24 mouse cellular contexts compared by ENCODE assay signal in the genomic region with DNA sequence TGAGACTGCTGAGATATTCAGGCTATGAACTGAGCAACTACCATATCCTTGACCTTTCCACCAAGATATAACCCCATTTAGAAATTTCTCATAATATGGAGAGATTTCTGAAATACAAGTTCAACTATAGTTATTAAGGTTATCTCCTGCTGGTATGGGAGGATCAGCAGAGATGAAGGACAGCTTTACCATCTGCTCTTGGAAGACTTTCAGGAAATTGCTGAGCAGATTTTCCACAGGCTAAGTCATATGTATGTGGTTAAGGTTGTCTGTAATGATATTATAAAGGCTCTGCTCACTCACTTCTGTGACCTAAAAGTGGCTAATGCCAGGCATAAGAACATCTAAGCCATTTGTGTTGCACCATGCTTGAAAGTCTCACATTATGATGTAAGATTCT.
"Had no signal": no experiment of that assay in that cellular context is flagged by ENCODE, and none has a peak within 500 bp of the region (broad histone marks: within the 10 kb centered on the region; RNA-seq: fewer than 3 reads in every experiment).

No protein-coding gene starts in this region.

- H3K36me3 ChIP-seq: heart, embryonic 10.5 days; heart, embryonic 12.5 days; hindbrain, embryonic 13.5 days; hindbrain, embryonic 15.5 days; kidney, embryonic 15.5 days; limb, embryonic 13.5 days; limb, embryonic 15.5 days; liver, embryonic 12.5 days had no signal

- H3K27me3 ChIP-seq: heart, embryonic 12.5 days; hindbrain, embryonic 13.5 days; hindbrain, embryonic 15.5 days; kidney, embryonic 15.5 days; limb, embryonic 13.5 days; limb, embryonic 15.5 days; liver, embryonic 12.5 days had no signal

- H3K27ac ChIP-seq: heart, embryonic 10.5 days; hindbrain, embryonic 13.5 days; hindbrain, embryonic 15.5 days; hindbrain, postnatal 0 days; kidney, embryonic 15.5 days; kidney, postnatal 0 days; limb, embryonic 13.5 days; limb, embryonic 15.5 days; liver, embryonic 12.5 days; liver, embryonic 14.5 days had no signal

- H3K9me3 ChIP-seq: heart, embryonic 10.5 days; heart, embryonic 12.5 days; hindbrain, embryonic 13.5 days; hindbrain, embryonic 15.5 days; kidney, embryonic 15.5 days; limb, embryonic 13.5 days; limb, embryonic 15.5 days; liver, embryonic 12.5 days had no signal

- H3K9ac ChIP-seq: heart, embryonic 12.5 days; hindbrain, embryonic 13.5 days; hindbrain, embryonic 15.5 days; kidney, embryonic 15.5 days; limb, embryonic 13.5 days; limb, embryonic 15.5 days; liver, embryonic 12.5 days; liver, embryonic 14.5 days had no signal

- DNase-seq: gastrocnemius, postnatal 10 days; gastrocnemius, postnatal 25 days; heart, adult 18-20 months; heart, postnatal 10 days; kidney, adult 11 months; kidney, adult 2 months; kidney, adult 9 months; kidney, postnatal 14 days; kidney, postnatal 36 days; layer of hippocampus, adult 9-11 months; layer of hippocampus, postnatal 36 days; left cerebral cortex, postnatal 4 days had no signal

- H3K4me1 ChIP-seq: heart, embryonic 10.5 days; heart, embryonic 12.5 days; hindbrain, embryonic 13.5 days; hindbrain, embryonic 15.5 days; kidney, embryonic 15.5 days; limb, embryonic 13.5 days; limb, embryonic 15.5 days; liver, embryonic 12.5 days had no signal

- H3K4me3 ChIP-seq: heart, embryonic 10.5 days; heart, embryonic 12.5 days; hindbrain, embryonic 13.5 days; hindbrain, embryonic 15.5 days; kidney, embryonic 15.5 days; limb, embryonic 13.5 days; limb, embryonic 15.5 days; liver, embryonic 12.5 days had no signal

- ATAC-seq: hindbrain, postnatal 0 days; intestine, embryonic 16.5 days; liver, embryonic 12.5 days had no signal

- H3K4me2 ChIP-seq: heart, embryonic 12.5 days; hindbrain, embryonic 13.5 days; hindbrain, embryonic 15.5 days; kidney, embryonic 15.5 days; limb, embryonic 13.5 days; limb, embryonic 15.5 days; liver, embryonic 12.5 days had no signal
